Mouse (Mus musculus): ENCODE data around the gene Tex36. TPM values are rescaled to one million over a fixed set of nuclear protein-coding genes. Genes with fewer than 3 reads are reported as not detected.

The Tex36 gene
- total and polyA plus RNA-seq, 2 experiments from 2014 or later, result not detected

GRCm38 (mm10) chr7:133537366-133537765 is 64.6 kb downstream of the Tex36 start:
- TF ChIP-seq CTCF (IDR thresholded peaks at IDR 0.05; ENCODE audit: low read depth), result no peak
- no peak for TF ChIP-seq EP300 (IDR thresholded peaks at IDR 0.05; ENCODE audit: low read depth)
- Histone ChIP-seq H3K36me3 (replicated peaks; ENCODE audit: control insufficient read depth, insufficient read depth, low read length) (no peaks in the 10 kb centered on the region), H3K4me2 (ENCODE audit: low read depth, low read length) (no peak overlapping the region), H3K9ac (replicated peaks; ENCODE audit: low read depth, low read length) (no peak overlapping the region), H3K27me3 (ENCODE audit: control insufficient read depth, insufficient read depth, low read length) (no peaks in the 10 kb centered on the region), H3K4me1 (ENCODE audit: control insufficient read depth, insufficient read depth) (no peaks in the 10 kb centered on the region), H3K27ac (ENCODE audit: low read depth) (no peak overlapping the region), H3K9me3 (replicated peaks; ENCODE audit: control insufficient read depth, low read length) (no peaks in the 10 kb centered on the region), H3K4me3 (ENCODE audit: low read depth, low read length) (no peak overlapping the region)
- DNase-seq (ENCODE audit: low spot score) (no peak), ATAC-seq (ENCODE audit: insufficient read depth, low read depth) (no peak)
- 71% methylated on average over 4 of the region's 4 CpGs for WGBS

Other genes with a start within 250 kb of the Tex36 start
- gene Edrf1, start 35.4 kb upstream of the Tex36 start, total RNA-seq (2014; rRNA removed; ENCODE audit: low replicate concordance), result 6.3 and 19.4 TPM in 2 replicates
- gene Edrf1, start 35.4 kb upstream of the Tex36 start, polyA plus RNA-seq (2015; fragmentation: Nextera tagmentation; extraction: Ambion mirVana), result 7.3 and 8.4 TPM in 2 replicates
- gene Mmp21, start 77.9 kb upstream of the Tex36 start, total RNA-seq (2014; rRNA removed; ENCODE audit: low replicate concordance), result not detected in 2 replicates
- not detected in 2 replicates for gene Mmp21, start 77.9 kb upstream of the Tex36 start, polyA plus RNA-seq (2015; fragmentation: Nextera tagmentation; extraction: Ambion mirVana)
- gene Bccip, start 107.2 kb upstream of the Tex36 start, total RNA-seq (2014; rRNA removed; ENCODE audit: low replicate concordance), result 24.3 and 46.1 TPM in 2 replicates
- gene Bccip, start 107.2 kb upstream of the Tex36 start, polyA plus RNA-seq (2015; fragmentation: Nextera tagmentation; extraction: Ambion mirVana), result 87.4 and 93.1 TPM in 2 replicates
- 15.3 and 30.8 TPM in 2 replicates for gene Uros, start 107.9 kb upstream of the Tex36 start, total RNA-seq (2014; rRNA removed; ENCODE audit: low replicate concordance)
- 35.0 and 38.2 TPM in 2 replicates for gene Uros, start 107.9 kb upstream of the Tex36 start, polyA plus RNA-seq (2015; fragmentation: Nextera tagmentation; extraction: Ambion mirVana)
- not detected in 2 replicates for gene Fank1, start 174.7 kb upstream of the Tex36 start, total RNA-seq (2014; rRNA removed; ENCODE audit: low replicate concordance)
- gene Fank1, start 174.7 kb upstream of the Tex36 start, polyA plus RNA-seq (2015; fragmentation: Nextera tagmentation; extraction: Ambion mirVana), result 0.08 and 0.41 TPM in 2 replicates
- 59.8 and 64.3 TPM in 2 replicates for gene Dhx32, start 180.6 kb upstream of the Tex36 start, total RNA-seq (2014; rRNA removed; ENCODE audit: low replicate concordance)
- gene Dhx32, start 180.6 kb upstream of the Tex36 start, polyA plus RNA-seq (2015; fragmentation: Nextera tagmentation; extraction: Ambion mirVana), result 33.1 and 37.1 TPM in 2 replicates